Mouse (Mus musculus): ENCODE results near the gene Jazf1.

GRCm38 (mm10) chr6:52827752-52828277, 240.6 kb downstream of the Jazf1 start:
- TF ChIP-seq POLR2A (IDR thresholded peaks at IDR 0.05; ENCODE audit: low read depth, low read length) (no peak), CTCF (IDR thresholded peaks at IDR 0.05; ENCODE audit: borderline replicate concordance, insufficient read depth, low read length) (no peak)

All from embryonic fibroblast, embryonic 13.5 days (primary cell).